Mouse (Mus musculus): ENCODE data around the gene Park7. TPM values are rescaled to one million over a fixed set of nuclear protein-coding genes. Genes with fewer than 3 reads are reported as not detected.

The Park7 gene
- polyA plus RNA-seq, 1 experiment from 2014 or later = 371 TPM

DNA sequence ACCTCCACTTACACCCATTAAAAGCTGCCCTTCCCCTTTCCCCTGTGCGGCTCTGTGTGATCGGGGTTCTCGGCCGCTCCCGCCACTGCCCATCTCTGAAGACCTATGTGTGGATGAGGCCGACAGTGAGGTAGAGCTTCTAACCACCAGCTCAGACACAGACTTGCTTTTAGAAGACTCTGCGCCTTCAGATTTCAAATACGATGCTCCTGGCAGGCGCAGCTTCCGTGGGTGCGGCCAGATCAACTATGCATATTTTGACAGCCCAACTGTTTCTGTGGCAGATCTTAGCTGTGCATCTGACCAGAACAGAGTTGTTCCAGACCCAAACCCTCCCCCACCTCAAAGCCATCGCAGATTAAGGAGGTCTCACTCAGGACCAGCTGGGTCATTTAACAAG lies 47.7 kb downstream of the Park7 start:
- Histone ChIP-seq H3K36me3 (ENCODE audit: control insufficient read depth, insufficient read depth, low read length) (peaks cover 12% of the 10 kb centered on the region), H3K4me1 (ENCODE audit: control insufficient read depth, insufficient read depth, low read length) (peaks cover 18% of the 10 kb centered on the region), H3K4me2 (no peak overlapping the region), H3K9ac (ENCODE audit: low read depth, low read length) (no peak overlapping the region), H3K9me3 (replicated peaks; ENCODE audit: control insufficient read depth, low read length) (no peaks in the 10 kb centered on the region), H3K27ac (ENCODE audit: low read depth, low read length) (no peak overlapping the region), H3K27me3 (ENCODE audit: control insufficient read depth, insufficient read depth, low read length) (no peaks in the 10 kb centered on the region), H3K4me3 (ENCODE audit: low read depth, low read length) (no peak overlapping the region)
- ATAC-seq (replicated peaks; ENCODE audit: insufficient number of reproducible peaks, low FRiP score, low TSS enrichment) = no peak
- WGBS (ENCODE audit: insufficient replicate concordance) = 88% methylated on average over 12 of the region's 12 CpGs

- 88% methylated on average over 11 of the region's 11 CpGs for WGBS (ENCODE audit: insufficient replicate concordance)
- Histone ChIP-seq H3K4me3 (ENCODE audit: low read depth, low read length) (no peak overlapping the region), H3K27me3 (ENCODE audit: control insufficient read depth, insufficient read depth, low read length) (no peaks in the 10 kb centered on the region), H3K36me3 (ENCODE audit: control insufficient read depth, insufficient read depth, low read length) (peaks cover 12% of the 10 kb centered on the region), H3K27ac (ENCODE audit: low read depth, low read length) (no peak overlapping the region), H3K4me2 (no peak overlapping the region), H3K9ac (ENCODE audit: low read depth, low read length) (no peak overlapping the region), H3K9me3 (replicated peaks; ENCODE audit: control insufficient read depth, low read length) (no peaks in the 10 kb centered on the region), H3K4me1 (ENCODE audit: control insufficient read depth, insufficient read depth, low read length) (peaks cover 14% of the 10 kb centered on the region)
- no peak for ATAC-seq (replicated peaks; ENCODE audit: insufficient number of reproducible peaks, low FRiP score, low TSS enrichment)
These were observed 48.2 kb downstream of the Park7 start for GRCm38 (mm10) chr4:150866069-150866468.

GRCm38 (mm10) chr4:150865371-150865770 lies 48.9 kb downstream of the Park7 start:
- no peaks in the 10 kb centered on the region for H3K27me3 ChIP-seq (ENCODE audit: control insufficient read depth, insufficient read depth, low read length)
- H3K36me3 ChIP-seq (ENCODE audit: control insufficient read depth, insufficient read depth, low read length) = peaks cover 12% of the 10 kb centered on the region
- H3K9me3 ChIP-seq (replicated peaks; ENCODE audit: control insufficient read depth, low read length) = no peaks in the 10 kb centered on the region
- H3K4me2 ChIP-seq = no peak overlapping the region
- H3K9ac ChIP-seq (ENCODE audit: low read depth, low read length) = no peak overlapping the region
- H3K27ac ChIP-seq (ENCODE audit: low read depth, low read length) = no peak overlapping the region
- ATAC-seq (replicated peaks; ENCODE audit: insufficient number of reproducible peaks, low FRiP score, low TSS enrichment) = no peak
- H3K4me1 ChIP-seq (ENCODE audit: control insufficient read depth, insufficient read depth, low read length) = peaks cover 11% of the 10 kb centered on the region
- H3K4me3 ChIP-seq (ENCODE audit: low read depth, low read length) = no peak overlapping the region

- Histone ChIP-seq H3K9me3 (replicated peaks; ENCODE audit: control insufficient read depth, low read length) (no peaks in the 10 kb centered on the region), H3K4me1 (ENCODE audit: control insufficient read depth, insufficient read depth, low read length) (no peaks in the 10 kb centered on the region), H3K27ac (ENCODE audit: low read depth, low read length) (no peak overlapping the region), H3K9ac (ENCODE audit: low read depth, low read length) (no peak overlapping the region), H3K27me3 (ENCODE audit: control insufficient read depth, insufficient read depth, low read length) (no peaks in the 10 kb centered on the region), H3K36me3 (ENCODE audit: control insufficient read depth, insufficient read depth, low read length) (peaks cover 12% of the 10 kb centered on the region), H3K4me2 (no peak overlapping the region), H3K4me3 (ENCODE audit: low read depth, low read length) (no peak overlapping the region)
- ATAC-seq (replicated peaks; ENCODE audit: insufficient number of reproducible peaks, low FRiP score, low TSS enrichment) = no peak
- WGBS (ENCODE audit: insufficient replicate concordance) = 60% methylated on average over 8 of the region's 8 CpGs
These were observed 51.4 kb downstream of the Park7 start for GRCm38 (mm10) chr4:150862626-150863375.

- H3K36me3 ChIP-seq (ENCODE audit: control insufficient read depth, insufficient read depth, low read length) = peaks cover 1% of the 10 kb centered on the region; the same call in 1 of the 2 replicates
- no peaks in the 10 kb centered on the region for H3K4me1 ChIP-seq (ENCODE audit: control insufficient read depth, insufficient read depth, low read length)
- no peak overlapping the region for H3K9ac ChIP-seq (ENCODE audit: low read depth, low read length)
- H3K27me3 ChIP-seq (ENCODE audit: control insufficient read depth, insufficient read depth, low read length) = no peaks in the 10 kb centered on the region
- H3K9me3 ChIP-seq (replicated peaks; ENCODE audit: control insufficient read depth, low read length) = no peaks in the 10 kb centered on the region
- H3K4me3 ChIP-seq (ENCODE audit: low read depth, low read length) = no peak overlapping the region
- 82% methylated on average over 2 of the region's 2 CpGs for WGBS (ENCODE audit: insufficient replicate concordance)
- H3K4me2 ChIP-seq = no peak overlapping the region
- ATAC-seq (replicated peaks; ENCODE audit: insufficient number of reproducible peaks, low FRiP score, low TSS enrichment) = no peak
- H3K27ac ChIP-seq (ENCODE audit: low read depth, low read length) = no peak overlapping the region
These were observed 53.1 kb downstream of the Park7 start for GRCm38 (mm10) chr4:150861161-150861560.

DNA sequence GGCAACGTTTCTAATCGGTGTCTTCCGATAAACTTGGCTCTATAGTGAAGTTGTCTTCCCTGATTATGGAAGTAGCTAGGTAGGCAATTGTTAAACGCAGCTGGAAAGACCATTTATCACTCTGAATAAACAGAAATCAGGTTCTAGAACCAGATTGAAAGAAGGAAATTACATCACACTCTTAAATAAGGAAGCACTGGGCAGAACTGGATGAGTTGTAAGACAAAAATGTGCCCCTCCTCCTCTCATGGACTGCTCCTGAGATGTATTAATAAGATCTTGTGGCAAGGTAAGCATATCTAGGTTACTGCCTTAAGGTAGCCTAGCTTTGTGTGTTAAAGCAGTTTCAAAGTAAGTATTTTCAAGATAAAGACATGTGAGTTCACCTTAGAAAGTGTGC lies 53.7 kb downstream of the Park7 start:
- Histone ChIP-seq H3K9me3 (replicated peaks; ENCODE audit: control insufficient read depth, low read length) (no peaks in the 10 kb centered on the region), H3K27me3 (ENCODE audit: control insufficient read depth, insufficient read depth, low read length) (no peaks in the 10 kb centered on the region), H3K4me1 (ENCODE audit: control insufficient read depth, insufficient read depth, low read length) (0 out of 2 replicates have a peak, but pooled peaks cover 2% of the 10 kb centered on the region), H3K9ac (ENCODE audit: low read depth, low read length) (no peak overlapping the region), H3K36me3 (ENCODE audit: control insufficient read depth, insufficient read depth, low read length) (no peaks in the 10 kb centered on the region), H3K4me3 (ENCODE audit: low read depth, low read length) (no peak overlapping the region), H3K4me2 (no peak overlapping the region), H3K27ac (ENCODE audit: low read depth, low read length) (no peak overlapping the region)
- no peak for ATAC-seq (replicated peaks; ENCODE audit: insufficient number of reproducible peaks, low FRiP score, low TSS enrichment)
- WGBS (ENCODE audit: insufficient replicate concordance) = 58% methylated on average over 4 of the region's 4 CpGs

DNA sequence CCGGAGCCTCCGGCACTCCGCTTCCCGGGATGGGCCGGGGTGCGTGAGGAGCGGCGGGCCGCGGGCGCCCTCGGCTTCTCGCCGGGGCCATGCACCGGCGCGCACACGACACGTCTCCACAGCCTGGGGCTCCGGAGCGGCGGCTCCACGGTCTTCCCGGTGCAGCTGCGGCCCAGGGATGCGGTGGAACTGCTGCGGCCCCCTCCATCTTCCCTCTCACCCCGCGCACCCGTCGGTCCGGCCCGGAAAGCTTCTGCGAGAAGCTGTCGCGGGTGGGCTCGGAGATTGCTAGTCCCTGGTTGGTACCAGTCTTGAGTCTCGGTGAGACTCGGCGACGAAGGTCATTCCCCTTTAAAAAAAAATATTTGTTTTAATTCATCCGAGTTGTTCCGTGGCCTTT lies 58.9 kb downstream of the Park7 start:
- Histone ChIP-seq H3K4me2 (peak overlapping the region; percentile 68), H3K9ac (ENCODE audit: low read depth, low read length) (peak overlapping the region; percentile 92), H3K4me1 (ENCODE audit: control insufficient read depth, insufficient read depth, low read length) (0 out of 2 replicates have a peak, but pooled peaks cover 2% of the 10 kb centered on the region), H3K27me3 (ENCODE audit: control insufficient read depth, insufficient read depth, low read length) (peaks cover 2% of the 10 kb centered on the region; the same call in 1 of the 2 replicates), H3K4me3 (ENCODE audit: low read depth, low read length) (peak overlapping the region; percentile 77), H3K9me3 (replicated peaks; ENCODE audit: control insufficient read depth, low read length) (no peaks in the 10 kb centered on the region), H3K27ac (ENCODE audit: low read depth, low read length) (peak overlapping the region; percentile 97), H3K36me3 (ENCODE audit: control insufficient read depth, insufficient read depth, low read length) (no peaks in the 10 kb centered on the region)
- peak; percentile 65; the same call in 1 of the 2 replicates for ATAC-seq (replicated peaks; ENCODE audit: insufficient number of reproducible peaks, low FRiP score, low TSS enrichment)
- 0% methylated on average over 36 of the region's 43 CpGs for WGBS (ENCODE audit: insufficient replicate concordance)

DNA sequence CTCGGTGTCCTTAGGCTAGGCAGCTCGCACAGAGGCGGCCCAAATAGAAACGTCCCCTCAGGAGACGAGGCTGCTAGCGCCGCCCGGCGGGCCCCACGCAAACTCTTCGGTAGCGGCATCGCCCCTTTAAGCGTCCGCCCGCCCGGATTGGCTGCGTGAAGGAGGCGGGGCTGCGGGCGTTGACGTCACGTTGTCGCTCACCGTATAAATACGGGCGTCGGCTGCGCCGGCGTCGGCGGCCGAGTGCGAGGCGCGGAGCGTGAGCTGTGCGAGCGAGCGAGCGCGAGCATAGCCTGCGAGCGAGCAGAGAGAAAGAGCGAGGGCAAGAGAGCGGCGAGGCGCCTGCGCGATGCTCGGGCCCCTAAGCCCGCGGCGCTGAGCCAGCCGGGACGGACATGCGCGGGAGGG lies 59.4 kb downstream of the Park7 start:
- no peaks in the 10 kb centered on the region for H3K9me3 ChIP-seq (replicated peaks; ENCODE audit: control insufficient read depth, low read length)
- no peaks in the 10 kb centered on the region for H3K36me3 ChIP-seq (ENCODE audit: control insufficient read depth, insufficient read depth, low read length)
- WGBS (ENCODE audit: insufficient replicate concordance) = under 1% methylated on average over 50 of the region's 59 CpGs
- H3K4me3 ChIP-seq (ENCODE audit: low read depth, low read length) = peak overlapping the region; percentile 77
- peaks cover 2% of the 10 kb centered on the region; the same call in 1 of the 2 replicates for H3K27me3 ChIP-seq (ENCODE audit: control insufficient read depth, insufficient read depth, low read length)
- peak overlapping the region; percentile 68 for H3K4me2 ChIP-seq
- peak overlapping the region; percentile 92 for H3K9ac ChIP-seq (ENCODE audit: low read depth, low read length)
- peak; percentile 94 for ATAC-seq (replicated peaks; ENCODE audit: insufficient number of reproducible peaks, low FRiP score, low TSS enrichment)
- H3K4me1 ChIP-seq (ENCODE audit: control insufficient read depth, insufficient read depth, low read length) = 0 out of 2 replicates have a peak, but pooled peaks cover 2% of the 10 kb centered on the region
- peak overlapping the region; percentile 97 for H3K27ac ChIP-seq (ENCODE audit: low read depth, low read length)
